Mouse (Mus musculus) heart, embryonic 14.5 days (tissue): ENCODE measurements around the gene Olfr1395. TPM values are rescaled to one million over a fixed set of nuclear protein-coding genes. Genes with fewer than 3 reads are reported as not detected.
A peak's percentile ranks its signal among the peaks of the same experiment; 100 is the strongest.
"Not testable (repeated sequence)": the region's sequence is repeated elsewhere in the genome, so short reads cannot be mapped to it uniquely, and the experiment has no call there.

Source experiments
- ATAC-seq: fragments of 200-750 bp; cut with Nextera tagmentation; 2 replicates; pipeline ENCODE4 v1.8.0; 2017; ENCODE audit warnings: low read depth, moderate TSS enrichment; ENCODE audit not compliant: insufficient number of reproducible peaks, insufficient read depth, low FRiP score
- H3K27ac ChIP-seq, 2 experiments: fragments of 200-500 bp in 1 of 2; fragments of 300-500 bp in 1 of 2; sonication (generic) in 1 of 2; replicated peaks in 1 of 2; 2 replicates each; pipeline ENCODE4 v1.5.1; 2012 to 2014; ENCODE audit warnings: low read depth in 2 of 2, low read length in 2 of 2, control low read depth in 1 of 2, mild to moderate bottlenecking in 1 of 2, mixed read lengths in 1 of 2; ENCODE audit not compliant: control insufficient read depth in 1 of 2, insufficient read depth in 1 of 2
- H3K27me3 ChIP-seq: fragments of 300-500 bp; sonication (generic); 2 replicates; pipeline ENCODE4 v1.6.1; 2014; ENCODE audit warnings: mild to moderate bottlenecking, low read length, control low read depth; ENCODE audit not compliant: control insufficient read depth, insufficient read depth
- H3K36me3 ChIP-seq: fragments of 300-500 bp; sonication (generic); 2 replicates; pipeline ENCODE4 v1.6.1; 2014; ENCODE audit warnings: mild to moderate bottlenecking, control low read depth, low read length, mixed read lengths; ENCODE audit not compliant: control insufficient read depth, insufficient read depth
- H3K4me1 ChIP-seq, 2 experiments: fragments of 200-500 bp in 1 of 2; fragments of 300-500 bp in 1 of 2; sonication (generic) in 1 of 2; 2 replicates each; pipeline ENCODE4 v1.6.1; 2012 to 2014; ENCODE audit warnings: low read length in 2 of 2, control low read depth in 1 of 2, mixed read lengths in 1 of 2; ENCODE audit not compliant: control insufficient read depth in 2 of 2, insufficient read depth in 2 of 2
- H3K4me2 ChIP-seq: fragments of 300-500 bp; sonication (generic); 2 replicates; pipeline ENCODE4 v1.6.1; 2014; ENCODE audit warnings: mild to moderate bottlenecking, low read length
- H3K4me3 ChIP-seq, 2 experiments: fragments of 200-500 bp in 1 of 2; fragments of 300-500 bp in 1 of 2; sonication (generic) in 1 of 2; 2 replicates each; pipeline ENCODE4 v1.5.1; 2012 to 2014; ENCODE audit warnings: low read length in 2 of 2, mild to moderate bottlenecking in 2 of 2, control low read depth in 1 of 2, low read depth in 1 of 2, moderate library complexity in 1 of 2; ENCODE audit not compliant: control insufficient read depth in 1 of 2, insufficient read depth in 1 of 2
- H3K9ac ChIP-seq: fragments of 300-500 bp; sonication (generic); 2 replicates; pipeline ENCODE4 v1.6.1; 2014; ENCODE audit warnings: mild to moderate bottlenecking, low read length
- H3K9me3 ChIP-seq: fragments of 300-500 bp; sonication (generic); 2 replicates; pipeline ENCODE4 v1.6.1; 2016; ENCODE audit warnings: low read length, control low read depth; ENCODE audit not compliant: control insufficient read depth
- WGBS: fragments of 180-500 bp; shearing (Covaris S2); extraction: QIAGEN DNeasy Blood & Tissue Kit; methylation state at CpG from one replicate; pipeline ENCODE4 v1.1.7; 2014; 5-methylcytosine and 5-hydroxymethylcytosine counted together
- polyA plus RNA-seq: library from polyadenylated mRNA; unstranded; fragments of >200 nt; fragmentation: Nextera tagmentation; extraction: Ambion mirVana; gene quantifications from 2 replicates; pipeline ENCODE4 v1.2.1, GENCODE M21; 2014

The Olfr1395 gene
- polyA plus RNA-seq, 1 experiment from 2014 or later, result not detected

DNA sequence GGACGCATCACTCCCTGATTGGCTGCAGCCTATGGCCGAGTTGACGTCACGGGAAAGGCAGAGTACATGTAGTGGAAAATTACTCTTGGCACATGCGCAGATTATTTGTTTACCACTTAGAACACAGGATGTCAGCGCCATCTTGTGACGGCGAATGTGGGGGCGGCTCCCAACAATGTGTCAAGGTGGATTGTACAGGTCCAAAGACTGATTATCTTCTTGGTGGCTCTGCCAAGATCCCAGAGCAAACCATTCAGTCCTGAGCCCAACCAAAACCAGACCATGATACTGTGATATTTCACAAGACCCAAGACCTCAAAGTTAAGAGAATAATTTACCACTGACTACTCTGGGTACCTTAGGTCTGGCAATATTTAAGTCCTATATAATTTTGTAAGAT lies 52.7 kb downstream of the Olfr1395 start:
- not testable (repeated sequence) for H3K36me3 ChIP-seq, ATAC-seq, H3K9ac ChIP-seq, H3K4me3 ChIP-seq, H3K27ac ChIP-seq, H3K27me3 ChIP-seq, H3K4me2 ChIP-seq, H3K4me1 ChIP-seq, H3K9me3 ChIP-seq
- WGBS, result 96% methylated on average over 9 of the region's 9 CpGs

DNA sequence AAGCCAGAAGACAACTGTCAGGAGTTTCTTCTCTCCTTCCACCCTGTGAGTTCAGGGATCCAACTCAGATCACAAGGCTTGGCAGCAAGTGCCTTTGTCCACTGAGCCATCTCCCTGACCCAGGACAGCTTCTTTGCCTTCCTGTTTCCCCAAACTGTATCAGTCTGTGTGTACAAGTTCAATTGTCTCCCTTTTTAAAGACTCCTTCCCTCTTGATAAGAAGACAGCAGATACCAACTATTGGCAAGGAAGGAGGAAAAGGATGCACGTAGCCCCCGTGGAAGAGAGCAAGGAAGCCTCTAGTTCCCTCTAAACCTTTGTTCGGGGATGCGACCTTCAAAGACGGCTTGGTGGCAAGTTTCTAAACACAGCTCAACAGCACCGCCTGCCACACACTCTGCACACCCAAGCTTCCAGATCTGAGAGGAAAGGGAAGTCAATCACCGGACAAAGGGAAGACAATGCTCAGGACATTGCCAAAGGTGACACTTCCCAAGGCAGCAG lies 53.8 kb downstream of the Olfr1395 start:
- 74% methylated on average over 7 of the region's 7 CpGs for WGBS
- Histone ChIP-seq H3K4me3 (no peak overlapping the region), H3K27me3 (no peaks in the 10 kb centered on the region), H3K9me3 (no peaks in the 10 kb centered on the region), H3K4me2 (no peak overlapping the region), H3K36me3 (no peaks in the 10 kb centered on the region), H3K9ac (no peak overlapping the region), H3K4me1 (no peaks in the 10 kb centered on the region), H3K27ac (peak overlapping the region; percentile 1 to 10; a peak in 1 of 4 replicates)
- no peak for ATAC-seq

Other genes with a start within 250 kb of the Olfr1395 start
- gene Gm5431, start 240.1 kb upstream of the Olfr1395 start, polyA plus RNA-seq, result 0.30 TPM in 1 of 2 replicates, not detected in the other
- gene Psme2b, start 196.1 kb upstream of the Olfr1395 start, polyA plus RNA-seq, result 2.0 and 2.2 TPM in 2 replicates
- not detected in 2 replicates for gene Olfr56, start 163.4 kb upstream of the Olfr1395 start, polyA plus RNA-seq
- gene 9930111J21Rik1, start 162.9 kb upstream of the Olfr1395 start, polyA plus RNA-seq, result 0.57 and 0.59 TPM in 2 replicates
- gene Gm12185, start 150.0 kb upstream of the Olfr1395 start, polyA plus RNA-seq, result not detected in 2 replicates
- 0.18 TPM in 1 of 2 replicates, not detected in the other for gene Tgtp1, start 148.1 kb upstream of the Olfr1395 start, polyA plus RNA-seq
- 0.26 and 1.00 TPM in 2 replicates for gene 9930111J21Rik2, start 91.0 kb upstream of the Olfr1395 start, polyA plus RNA-seq
- gene Tgtp2, start 78.1 kb upstream of the Olfr1395 start, polyA plus RNA-seq, result 0.09 TPM in 1 of 2 replicates, not detected in the other
- gene Ifi47, start 65.7 kb upstream of the Olfr1395 start, polyA plus RNA-seq, result 0.98 and 1.3 TPM in 2 replicates
- not detected in 2 replicates for gene Olfr1396, start 27.4 kb upstream of the Olfr1395 start, polyA plus RNA-seq
- gene Olfr1394, start 12.1 kb downstream of the Olfr1395 start, polyA plus RNA-seq, result not detected in 2 replicates
- gene Btnl9, start 44.9 kb downstream of the Olfr1395 start, polyA plus RNA-seq, result 4.4 and 5.9 TPM in 2 replicates
- gene Zfp62, start 61.0 kb downstream of the Olfr1395 start, polyA plus RNA-seq, result 30.3 and 32.2 TPM in 2 replicates
- 38.3 and 43.5 TPM in 2 replicates for gene Mgat1, start 101.9 kb downstream of the Olfr1395 start, polyA plus RNA-seq
- 0.18 and 0.35 TPM in 2 replicates for gene Olfr1393, start 136.0 kb downstream of the Olfr1395 start, polyA plus RNA-seq
- not detected in 2 replicates for gene Olfr1392, start 143.0 kb downstream of the Olfr1395 start, polyA plus RNA-seq
- not detected in 2 replicates for gene Olfr10, start 162.5 kb downstream of the Olfr1395 start, polyA plus RNA-seq
- not detected in 2 replicates for gene Olfr1391, start 180.5 kb downstream of the Olfr1395 start, polyA plus RNA-seq
- not detected in 2 replicates for gene Olfr1390, start 192.9 kb downstream of the Olfr1395 start, polyA plus RNA-seq